Mouse (Mus musculus) cerebellum, adult 2 months (tissue): ENCODE measurements at regions not wholly inside any gene's neighbourhood (a gene's known extent, or its start where the extent isn't known, plus 50 kb on each side); places are given as distances from the start of the nearest gene placed in this dataset.

ENCODE experiments used
- CTCF ChIP-seq: fragments of 200-500 bp; IDR thresholded peaks from 2 replicates; pipeline ENCODE4 v1.5.1; 2011; ENCODE audit warnings: low read depth, mild to moderate bottlenecking, control low read depth, low read length, moderate library complexity, borderline replicate concordance; ENCODE audit not compliant: insufficient read depth
- POLR2A ChIP-seq: fragments of 200-500 bp; IDR thresholded peaks from 2 replicates; pipeline ENCODE4 v1.6.1; 2011; ENCODE audit warnings: low read length, control low read depth, borderline replicate concordance; ENCODE audit not compliant: insufficient read depth

GRCm38 (mm10) chr19:35247531-35247930 is 325.4 kb downstream of the Kif20b start:
- TF ChIP-seq CTCF (no peak), POLR2A (no peak)
